Mouse (Mus musculus): ENCODE measurements around the gene Jazf1.

DNA sequence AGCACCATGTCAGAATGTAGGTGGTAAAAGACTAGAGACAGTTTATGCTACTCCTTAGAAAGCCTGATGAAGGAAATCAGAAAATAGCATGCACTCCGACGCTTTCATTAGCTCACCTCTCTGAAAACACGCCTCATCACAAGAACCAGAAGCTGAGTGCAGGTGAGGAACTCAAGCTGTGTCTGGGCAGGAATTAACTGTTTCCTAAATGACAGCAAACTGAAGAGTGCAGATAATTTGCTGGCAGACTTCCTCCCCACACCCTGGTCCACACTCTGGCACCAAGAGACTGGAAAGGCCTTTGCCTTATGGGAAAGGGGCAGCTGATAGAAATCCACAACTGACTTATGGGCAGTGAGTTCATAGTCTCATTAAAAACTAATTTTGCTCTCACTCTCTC is 175.5 kb downstream of the Jazf1 start:
- TF ChIP-seq GATA1 (IDR thresholded peaks at IDR 0.05; ENCODE audit: low read length) = no peak
- TF ChIP-seq TAL1 (IDR thresholded peaks at IDR 0.05; ENCODE audit: low read length) = no peak
